Mouse (Mus musculus) left cerebral cortex, adult 2 months (tissue): ENCODE results near the gene Ifna5. TPM values are rescaled to one million over a fixed set of nuclear protein-coding genes. Genes with fewer than 3 reads are reported as not detected.

ENCODE experiments used
- DNase-seq, 2 experiments: peaks; one replicate each; pipeline ENCODE4 v3.0.0; 2021 to 2022; ENCODE audit warnings: low spot score in 2 of 2, mixed read lengths in 1 of 2; ENCODE audit errors: extremely low spot score in 1 of 2
- H3K27ac ChIP-seq: fragments of 200-600 bp; 2 replicates; pipeline ENCODE4 v1.8.1; 2022
- H3K4me3 ChIP-seq: fragments of 200-600 bp; 2 replicates; pipeline ENCODE4 v1.8.1; 2022
- CTCF ChIP-seq: fragments of 200-600 bp; IDR thresholded peaks from 2 replicates; pipeline ENCODE4 v1.8.1; 2022; ENCODE audit warnings: antibody characterized with exemption, mild to moderate bottlenecking, moderate library complexity
- intact Hi-C: fragments of 180-260 bp; cut with DNase I; formaldehyde crosslinking; loops from one replicate; pipeline ENCODE4 v1.15.1; 2025
- total RNA-seq, 2 experiments: library from RNA; stranded (reverse); gene quantifications; 2 replicates each; pipeline ENCODE4 v1.2.3; 2021

Ifna5 gene
- total RNA-seq, 2 experiments from 2014 or later, result not detected

- H3K27ac ChIP-seq, result no peak overlapping the region
- intact Hi-C loops, result loop anchor here (5.0 kb wide), 1 partner anchor 659 kb away; no protein-coding TSS in a partner anchor
- peak in 1 of 2 experiments; percentile 28 for DNase-seq
- H3K4me3 ChIP-seq, result peak overlapping the region; percentile 50
- no peak for TF ChIP-seq CTCF
Measured at GRCm38 (mm10) chr4:88867926-88868911, 32.9 kb downstream of the Ifna5 start.

- peak in 1 of 2 experiments; percentile 15 for DNase-seq
- intact Hi-C loops, result loop anchor here (1.0 kb wide), 1 partner anchor 257 kb away; no protein-coding TSS in a partner anchor
Measured at GRCm38 (mm10) chr4:88872691-88873090, 37.4 kb downstream of the Ifna5 start.

GRCm38 (mm10) chr4:88875435-88876095, 40.2 kb downstream of the Ifna5 start:
- no peak for TF ChIP-seq CTCF
- Histone ChIP-seq H3K4me3 (no peak overlapping the region), H3K27ac (no peak overlapping the region)
- DNase-seq, result no peak
- intact Hi-C loops, result no loop called here

More at GRCm38 (mm10) chr4:88872691-88873090, 37.4 kb downstream of the Ifna5 start:
- Histone ChIP-seq H3K4me3 (no peak overlapping the region), H3K27ac (no peak overlapping the region)
- TF ChIP-seq CTCF, result peak; percentile 77

DNA sequence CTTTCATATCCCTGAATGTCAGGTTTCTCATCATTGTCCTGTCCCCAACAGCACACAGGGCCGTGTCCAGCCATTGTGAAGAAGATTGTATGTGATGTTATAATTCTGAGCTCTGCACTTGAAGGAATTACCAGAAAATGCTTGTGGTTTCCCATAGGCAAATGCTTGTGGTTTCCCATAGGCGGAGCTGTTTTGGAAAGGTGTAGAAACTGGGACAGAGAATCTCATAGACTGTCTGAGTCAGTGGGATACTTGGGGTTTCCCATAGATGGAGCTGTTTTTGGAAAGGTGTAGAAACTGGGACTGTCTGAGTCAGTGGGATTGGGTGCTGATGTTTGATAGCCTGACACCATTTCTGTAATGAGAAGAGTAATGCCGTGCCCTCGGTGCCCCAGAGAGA, 41.2 kb downstream of the Ifna5 start:
- Histone ChIP-seq H3K27ac (no peak overlapping the region), H3K4me3 (no peak overlapping the region)
- no peak; the same call in 1 of the 2 replicates for TF ChIP-seq CTCF
- no peak for DNase-seq
- intact Hi-C loops, result no loop called here

- TF ChIP-seq CTCF, result no peak
- Histone ChIP-seq H3K27ac (no peak overlapping the region), H3K4me3 (no peak overlapping the region)
- intact Hi-C loops, result no loop called here
- no peak for DNase-seq
Measured at GRCm38 (mm10) chr4:88878246-88878645, 42.9 kb downstream of the Ifna5 start.

DNA sequence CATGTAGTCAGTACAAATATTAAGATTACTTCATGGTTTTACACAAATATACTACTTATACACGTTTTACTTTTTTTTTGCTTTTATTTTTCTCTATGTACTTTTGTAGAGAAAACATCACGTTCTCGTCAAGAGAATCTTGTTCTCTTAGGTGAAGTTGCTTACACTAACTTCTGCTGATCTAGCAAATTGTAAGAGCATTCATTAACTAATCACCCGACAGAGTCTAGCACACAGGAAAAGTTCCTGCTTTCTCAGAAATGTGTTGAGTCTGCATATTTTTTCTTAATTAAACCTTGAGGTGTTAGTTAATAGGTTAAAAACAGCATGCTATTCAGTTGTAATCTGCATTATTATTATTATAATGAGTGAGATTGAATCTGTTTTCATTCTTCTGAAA, 43.4 kb downstream of the Ifna5 start:
- no peak for TF ChIP-seq CTCF
- H3K27ac ChIP-seq, result no peak overlapping the region
- no peak for DNase-seq
- H3K4me3 ChIP-seq, result no peak overlapping the region
- intact Hi-C loops, result no loop called here

GRCm38 (mm10) chr4:88880101-88880500, 44.8 kb downstream of the Ifna5 start, which contains the start of gene Ifne:
Ifne (minus strand) TSS chr4:88880201.
- TF ChIP-seq CTCF, result no peak
- intact Hi-C loops, result no loop called here
- Histone ChIP-seq H3K27ac (no peak within 1 kb of the TSS), H3K4me3 (no peak within 1 kb of the TSS)
- DNase-seq, result no peak

Other genes starting within 250 kb of the Ifna5 start
- not detected for gene Ifna9, start 243.1 kb upstream of the Ifna5 start, total RNA-seq
- not detected for gene Ifna12, start 232.1 kb upstream of the Ifna5 start, total RNA-seq
- gene C87499, start 201.1 kb upstream of the Ifna5 start, total RNA-seq, result not detected
- gene Ifna13, start 191.1 kb upstream of the Ifna5 start, total RNA-seq, result not detected
- not detected for gene Ifna16, start 158.6 kb upstream of the Ifna5 start, total RNA-seq
- gene Ifna2, start 151.6 kb upstream of the Ifna5 start, total RNA-seq, result not detected
- gene Ifnab, start 144.2 kb upstream of the Ifna5 start, total RNA-seq, result not detected
- gene Gm26566, start 113.7 kb upstream of the Ifna5 start, total RNA-seq, result 1 to 10 TPM in 1 of 2 experiments, under 1 TPM in 1; 0.79 to 1.1 TPM
- 10 to 100 TPM; 96.7 to 97.8 TPM for gene Klhl9, start 113.1 kb upstream of the Ifna5 start, total RNA-seq
- not detected for gene Gm13271, start 80.7 kb upstream of the Ifna5 start, total RNA-seq
- not detected for gene Gm13283, start 75.4 kb upstream of the Ifna5 start, total RNA-seq
- gene Gm13290, start 61.7 kb upstream of the Ifna5 start, total RNA-seq, result not detected
- not detected for gene Gm13289, start 58.6 kb upstream of the Ifna5 start, total RNA-seq
- not detected for gene Gm13272, start 55.7 kb upstream of the Ifna5 start, total RNA-seq
- not detected for gene Ifnz, start 53.4 kb upstream of the Ifna5 start, total RNA-seq
- not detected for gene Gm13276, start 49.8 kb upstream of the Ifna5 start, total RNA-seq
- gene Gm13277, start 46.9 kb upstream of the Ifna5 start, total RNA-seq, result not detected
- gene Gm13278, start 44.0 kb upstream of the Ifna5 start, total RNA-seq, result not detected
- not detected for gene Gm13275, start 41.0 kb upstream of the Ifna5 start, total RNA-seq
- not detected for gene Gm13279, start 38.1 kb upstream of the Ifna5 start, total RNA-seq
- not detected for gene Gm13285, start 35.9 kb upstream of the Ifna5 start, total RNA-seq
- not detected for gene Gm13287, start 32.3 kb upstream of the Ifna5 start, total RNA-seq
- not detected for gene Gm13288, start 30.0 kb upstream of the Ifna5 start, total RNA-seq
- gene Ifna7, start 19.3 kb upstream of the Ifna5 start, total RNA-seq, result not detected
- not detected for gene Ifna11, start 15.6 kb upstream of the Ifna5 start, total RNA-seq
- not detected for gene Ifna6, start 8.1 kb upstream of the Ifna5 start, total RNA-seq
- not detected for gene Ifna4, start 6.3 kb downstream of the Ifna5 start, total RNA-seq
- gene Ifna1, start 14.6 kb downstream of the Ifna5 start, total RNA-seq, result not detected
- gene Ifne, start 44.7 kb downstream of the Ifna5 start, total RNA-seq, result not detected